Mouse (Mus musculus): ENCODE results near the gene Ifnl2.

Gene Ifnl2

DNA sequence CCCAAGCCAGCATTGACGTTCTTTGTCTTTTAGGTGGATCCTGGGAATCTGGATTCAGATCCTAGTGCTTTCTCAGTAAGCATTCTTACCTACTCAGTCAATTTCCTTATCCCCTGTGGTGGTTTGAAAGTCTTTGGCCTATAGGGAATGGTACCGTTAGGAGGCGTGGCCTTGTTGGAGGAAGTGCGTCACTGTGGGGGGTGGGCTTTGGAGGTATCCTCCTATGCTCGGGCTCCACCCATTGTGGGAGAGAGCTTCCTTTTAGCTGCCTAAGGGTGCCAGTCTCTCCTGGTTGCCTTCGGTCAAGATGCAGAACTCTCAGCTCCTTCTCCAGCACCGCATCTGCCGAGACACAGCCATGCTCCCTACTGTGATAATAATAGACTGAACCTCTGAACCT is 17.9 kb downstream of the Ifnl2 start:
- DNase-seq (ENCODE audit: low read depth, low spot score): peak; percentile 95

DNA sequence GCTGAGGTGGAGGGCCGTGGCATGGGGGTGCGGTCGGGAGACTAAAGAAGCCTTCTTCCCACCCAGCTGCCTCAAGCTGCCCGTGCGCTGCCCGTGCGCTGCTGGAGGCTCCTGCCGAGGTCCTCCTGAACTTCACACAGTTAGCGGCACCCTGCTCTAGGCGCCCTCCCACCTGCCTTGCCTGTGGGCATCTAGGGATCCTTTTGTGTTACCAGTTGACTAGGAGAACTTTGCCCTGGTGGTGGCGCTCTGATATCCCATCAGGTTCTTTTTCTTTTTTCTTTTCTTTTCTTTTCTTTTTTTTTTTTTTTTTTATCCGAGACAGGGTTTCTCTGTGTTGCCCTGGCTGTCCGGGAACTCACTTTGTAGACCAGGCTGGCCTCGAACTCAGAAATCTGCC is 19.4 kb downstream of the Ifnl2 start:
- peak; percentile 74 for DNase-seq (ENCODE audit: low read depth, low spot score)

- DNase-seq (ENCODE audit: low read depth, low spot score): peak; percentile 96
Measured at GRCm38 (mm10) chr7:28490410-28490809, 19.8 kb downstream of the Ifnl2 start.

DNA sequence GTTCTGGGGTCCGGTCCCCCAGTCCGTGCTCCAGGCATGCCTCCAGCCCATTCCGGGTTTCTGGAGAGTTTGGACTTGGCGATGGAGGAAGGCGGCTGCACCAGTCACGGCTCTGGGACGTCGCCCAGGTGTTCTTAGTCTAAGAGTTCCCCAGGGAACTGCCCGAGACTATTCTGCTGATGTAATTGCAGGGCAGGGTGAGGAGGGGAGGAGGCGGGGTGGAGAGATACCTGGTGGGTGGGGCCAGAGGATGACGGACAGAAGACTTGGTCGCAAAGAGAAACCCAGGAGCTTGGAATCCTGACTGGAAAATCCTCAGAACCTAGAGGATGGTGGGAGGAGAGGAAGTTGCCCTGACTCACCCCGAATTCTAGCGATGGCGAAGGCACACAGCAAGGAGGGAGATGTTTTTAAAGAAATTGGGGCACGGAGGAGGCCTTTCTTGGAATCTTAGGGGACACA is 22.2 kb downstream of the Ifnl2 start:
- DNase-seq (ENCODE audit: low read depth, low spot score): peak; percentile 92

DNA sequence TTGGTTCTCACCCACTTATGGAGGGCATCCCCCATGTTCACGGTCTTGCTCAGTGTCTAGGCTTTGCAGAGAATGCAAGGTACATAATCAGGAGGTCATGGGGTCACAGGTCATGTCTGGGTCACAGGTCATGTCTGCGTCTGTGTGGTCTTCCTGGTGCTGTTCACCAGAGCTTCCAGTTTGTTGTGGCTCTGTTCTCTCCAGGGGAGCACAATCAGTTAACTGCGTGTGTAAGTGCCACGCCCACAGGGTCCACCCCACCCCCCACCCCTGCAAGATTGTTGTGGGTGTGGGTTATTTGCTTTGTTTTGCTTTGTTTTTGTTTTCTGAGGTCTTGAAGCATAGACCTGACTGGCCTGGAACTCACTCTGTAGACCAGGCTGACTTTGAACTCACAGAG is 26.1 kb downstream of the Ifnl2 start:
- DNase-seq (ENCODE audit: low read depth, low spot score): peak; percentile 73

DNA sequence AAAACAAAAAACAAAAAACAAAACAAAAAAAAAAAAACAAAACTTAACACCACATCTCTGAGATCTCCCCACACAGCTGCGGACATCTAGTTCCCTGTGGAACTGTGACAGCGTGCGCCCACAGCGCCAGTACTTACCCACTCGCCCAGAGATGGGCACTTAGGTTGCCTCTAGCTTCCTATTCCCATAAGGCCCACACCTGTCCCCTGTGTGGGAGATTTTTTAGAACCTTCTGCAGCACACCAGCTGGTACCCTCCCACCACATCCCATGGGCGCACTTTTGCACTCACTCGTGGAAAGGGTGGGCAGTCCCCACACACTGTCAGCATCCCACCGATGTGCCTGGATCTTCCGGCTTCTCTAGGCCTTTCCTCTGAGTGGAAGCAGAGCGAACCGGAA is 27.4 kb downstream of the Ifnl2 start:
- no peak for DNase-seq (ENCODE audit: low read depth, low spot score)

GRCm38 (mm10) chr7:28478854-28479253 is 31.4 kb downstream of the Ifnl2 start:
- DNase-seq (ENCODE audit: low read depth, low spot score): peak; percentile 81

DNA sequence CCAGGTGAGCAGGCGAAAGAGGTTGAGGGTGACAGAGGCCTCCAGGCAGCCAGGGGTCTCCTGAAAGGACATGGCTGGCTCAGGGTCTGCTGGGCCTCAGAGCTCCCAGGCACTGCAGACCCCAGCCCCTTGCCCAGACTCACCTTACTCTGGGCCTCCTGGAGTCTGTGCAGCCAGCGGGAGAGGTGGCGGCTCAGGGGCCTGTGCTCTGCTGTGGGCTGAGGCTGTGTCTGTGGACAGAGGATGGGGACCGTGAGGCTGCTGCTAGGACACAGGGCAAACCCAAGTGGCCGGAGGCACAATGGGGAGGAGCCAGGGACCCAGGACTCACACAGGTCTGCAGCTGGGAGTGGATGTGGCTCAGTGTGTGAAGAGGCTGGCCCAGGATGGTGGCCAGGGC is 32.9 kb downstream of the Ifnl2 start:
- no peak for DNase-seq (ENCODE audit: low read depth, low spot score)

DNA sequence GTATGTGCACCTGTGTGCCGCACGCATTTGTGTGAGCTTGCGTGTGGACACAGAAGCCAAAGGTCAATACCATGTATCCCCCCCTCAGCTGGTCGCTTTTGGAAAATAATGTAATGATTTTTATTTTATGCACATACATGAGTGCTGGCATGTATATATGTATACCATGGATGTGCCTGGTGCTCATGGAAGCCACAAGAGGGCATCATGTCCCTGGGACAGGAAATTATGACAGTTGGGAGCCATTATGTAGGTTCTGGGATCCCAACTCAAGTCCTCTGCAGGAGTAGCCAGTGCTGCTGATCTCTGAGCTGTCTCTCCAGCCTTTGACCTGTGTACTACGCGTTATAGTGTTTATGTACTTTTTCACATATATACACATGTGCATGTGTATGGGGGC is 34.1 kb downstream of the Ifnl2 start:
- no peak for DNase-seq (ENCODE audit: low read depth, low spot score)

- peak; percentile 58 for DNase-seq (ENCODE audit: low read depth, low spot score)
Measured at GRCm38 (mm10) chr7:28467213-28467751, 43.0 kb downstream of the Ifnl2 start.

DNA sequence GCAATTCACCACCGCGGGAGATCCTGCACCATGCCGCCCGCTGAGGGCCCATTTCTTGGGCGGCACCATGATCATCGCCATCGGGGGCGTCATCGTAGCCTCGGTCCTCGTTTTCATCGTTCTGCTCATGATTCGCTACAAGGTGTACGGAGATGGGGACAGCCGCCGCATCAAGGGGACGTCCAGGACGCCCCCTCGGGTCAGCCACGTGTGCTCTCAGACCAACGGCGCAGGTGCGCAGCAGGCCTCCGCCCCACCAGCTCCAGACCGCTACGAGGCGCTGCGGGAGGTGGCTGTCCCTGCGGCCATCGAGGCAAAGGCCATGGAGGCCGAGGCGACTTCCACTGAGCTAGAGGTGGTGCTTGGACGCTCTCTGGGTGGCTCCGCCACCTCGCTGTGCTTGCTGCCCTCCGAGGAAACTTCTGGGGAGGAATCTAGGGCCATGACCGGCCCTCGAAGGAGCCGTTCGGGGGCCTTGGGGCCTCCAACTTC is 43.5 kb downstream of the Ifnl2 start:
- DNase-seq (ENCODE audit: low read depth, low spot score): no peak

GRCm38 (mm10) chr7:28464416-28465212 is 45.6 kb downstream of the Ifnl2 start:
- DNase-seq (ENCODE audit: low read depth, low spot score): peak; percentile 94

- DNase-seq (ENCODE audit: low read depth, low spot score): no peak
Measured at GRCm38 (mm10) chr7:28462769-28463168, 47.5 kb downstream of the Ifnl2 start.

DNA sequence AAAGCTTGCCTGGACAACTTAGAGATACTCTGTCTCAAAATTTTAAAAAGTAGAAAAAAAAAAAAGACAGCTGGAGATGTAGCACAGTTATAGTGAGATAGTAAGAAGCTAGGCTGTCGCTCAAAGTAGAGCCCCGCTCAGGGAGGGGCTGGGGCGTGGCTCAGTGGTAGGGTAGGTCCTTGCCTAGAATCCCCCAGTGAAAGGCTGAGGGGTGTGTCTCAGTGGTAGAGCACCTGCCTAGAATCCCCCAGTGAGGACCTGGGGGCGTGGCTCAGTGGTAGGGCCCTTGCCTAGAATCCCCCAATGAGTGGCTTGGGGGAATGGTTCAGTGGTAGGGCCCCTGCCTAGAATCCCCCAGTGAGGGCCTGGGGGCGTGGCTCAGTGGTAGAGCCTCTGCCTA is 49.9 kb downstream of the Ifnl2 start:
- DNase-seq (ENCODE audit: low read depth, low spot score): no peak

Measured in ZHBTc4 (cell line).